Mouse (Mus musculus): Measurements from ENCODE around the gene Klhl6. TPM values are rescaled to one million over a fixed set of nuclear protein-coding genes. Genes with fewer than 3 reads are reported as not detected.

Gene Klhl6
- total and polyA plus RNA-seq, 3 experiments, result 39.2 to 66.8 (median 65.0) TPM

- Histone ChIP-seq H3K4me1 (ENCODE audit: control insufficient read depth in 1 of 2, insufficient read depth in 2 of 2) (peaks cover 0 to 53% of the 10 kb centered on the region in 2 experiments; a peak in 3 of 4 replicates), H3K79me2 (replicated peaks; ENCODE audit: control insufficient read depth, extremely low read depth, insufficient read depth, poor library complexity, severe bottlenecking) (no peaks in the 10 kb centered on the region), H3K4me2 (ENCODE audit: insufficient read depth, low read depth, poor library complexity, severe bottlenecking) (no peak overlapping the region), H3K27me3 (replicated peaks) (no peaks in the 10 kb centered on the region), H3K27ac (ENCODE audit: insufficient read depth, low read depth) (no peak overlapping the region), H3K36me3 (replicated peaks in 1 of 2; ENCODE audit: control insufficient read depth in 1 of 2, insufficient read depth in 1 of 2, low read length in 1 of 2) (peaks cover 9 to 45% of the 10 kb centered on the region in 2 experiments), H3K9ac (ENCODE audit: insufficient read depth, low read depth) (no peak overlapping the region), H3K9me3 (replicated peaks; ENCODE audit: low read length) (peaks cover 5% of the 10 kb centered on the region), H3K4me3 (replicated peaks in 1 of 3; ENCODE audit: low read depth in 2 of 3, low read length in 2 of 3, poor library complexity in 1 of 3) (no peak overlapping the region)
- no peak for DNase-seq (ENCODE audit: extremely low read depth)
- in situ Hi-C loops (cut with MboI; ENCODE audit: low pct_ligation_motif_present, low pct_unique_long_range_greater_than_20kb, low sequenced_read_pairs) (no loop called here), dilution Hi-C loops (cut with MboI; ENCODE audit: extremely low pct_ligation_motif_present, extremely low pct_unique_long_range_greater_than_20kb, low sequenced_read_pairs) (no loop called here)
- no peak for TF ChIP-seq USF2 (conservative IDR thresholded peaks at IDR 0.05; ENCODE audit: low read depth, low read length)
- no peak for TF ChIP-seq CHD2 (IDR thresholded peaks at IDR 0.05; ENCODE audit: low read length)
- TF ChIP-seq UBTF (IDR thresholded peaks at IDR 0.05; ENCODE audit: low read depth, low read length), result no peak
- no peak for TF ChIP-seq HCFC1 (IDR thresholded peaks at IDR 0.05; ENCODE audit: low read depth, low read length)
- no peak for TF ChIP-seq TCF12 (IDR thresholded peaks at IDR 0.05; ENCODE audit: low read depth, low read length)
These were observed 15.9 kb downstream of the Klhl6 start for GRCm38 (mm10) chr16:19966976-19967375.

- no peak for DNase-seq (ENCODE audit: extremely low read depth)
- no peak overlapping the region for H3K27ac ChIP-seq (ENCODE audit: insufficient read depth, low read depth)
- peaks cover 9 to 41% of the 10 kb centered on the region in 2 experiments for H3K36me3 ChIP-seq (replicated peaks in 1 of 2; ENCODE audit: control insufficient read depth in 1 of 2, insufficient read depth in 1 of 2, low read length in 1 of 2)
- no peak overlapping the region for H3K4me3 ChIP-seq (replicated peaks in 1 of 3; ENCODE audit: low read depth in 2 of 3, low read length in 2 of 3, poor library complexity in 1 of 3)
- H3K27me3 ChIP-seq (replicated peaks), result no peaks in the 10 kb centered on the region
- no peak overlapping the region for H3K9ac ChIP-seq (ENCODE audit: insufficient read depth, low read depth)
- TF ChIP-seq TBP (conservative IDR thresholded peaks at IDR 0.05; ENCODE audit: low read depth, low read length), result no peak
- TF ChIP-seq MAFK (IDR thresholded peaks at IDR 0.05; ENCODE audit: insufficient replicate concordance, low read length), result no peak
- TF ChIP-seq USF1 (IDR thresholded peaks at IDR 0.05; ENCODE audit: low read depth, low read length), result no peak
- TF ChIP-seq JUN (IDR thresholded peaks at IDR 0.05; ENCODE audit: insufficient read depth, low read depth, low read length), result no peak
- TF ChIP-seq CHD1 (IDR thresholded peaks at IDR 0.05; ENCODE audit: low read depth, low read length), result no peak
- TF ChIP-seq EP300 (IDR thresholded peaks at IDR 0.05; ENCODE audit: low read length), result no peak
- TF ChIP-seq BHLHE40 (IDR thresholded peaks at IDR 0.05; ENCODE audit: low read depth, low read length), result no peak
- no peak for TF ChIP-seq MAZ (IDR thresholded peaks at IDR 0.05; ENCODE audit: low read depth, low read length)
- no peaks in the 10 kb centered on the region for H3K79me2 ChIP-seq (replicated peaks; ENCODE audit: control insufficient read depth, extremely low read depth, insufficient read depth, poor library complexity, severe bottlenecking)
- H3K4me1 ChIP-seq (ENCODE audit: control insufficient read depth in 1 of 2, insufficient read depth in 2 of 2), result peaks cover 0 to 54% of the 10 kb centered on the region in 2 experiments; a peak in 3 of 4 replicates
- no peak overlapping the region for H3K4me2 ChIP-seq (ENCODE audit: insufficient read depth, low read depth, poor library complexity, severe bottlenecking)
- dilution Hi-C loops (cut with MboI; ENCODE audit: extremely low pct_ligation_motif_present, extremely low pct_unique_long_range_greater_than_20kb, low sequenced_read_pairs) (no loop called here), in situ Hi-C loops (cut with MboI; ENCODE audit: low pct_ligation_motif_present, low pct_unique_long_range_greater_than_20kb, low sequenced_read_pairs) (no loop called here)
- no peaks in the 10 kb centered on the region for H3K9me3 ChIP-seq (replicated peaks; ENCODE audit: low read length)
These were observed 16.4 kb downstream of the Klhl6 start for GRCm38 (mm10) chr16:19966437-19966836.

GRCm38 (mm10) chr16:19962951-19963350 lies 19.9 kb downstream of the Klhl6 start:
- Histone ChIP-seq H3K27ac (ENCODE audit: insufficient read depth, low read depth) (no peak overlapping the region), H3K36me3 (replicated peaks in 1 of 2; ENCODE audit: control insufficient read depth in 1 of 2, insufficient read depth in 1 of 2, low read length in 1 of 2) (peaks cover 9 to 45% of the 10 kb centered on the region in 2 experiments), H3K9me3 (replicated peaks; ENCODE audit: low read length) (no peaks in the 10 kb centered on the region), H3K4me1 (ENCODE audit: control insufficient read depth in 1 of 2, insufficient read depth in 2 of 2) (peaks cover 3 to 71% of the 10 kb centered on the region in 2 experiments; a peak in 3 of 4 replicates), H3K79me2 (replicated peaks; ENCODE audit: control insufficient read depth, extremely low read depth, insufficient read depth, poor library complexity, severe bottlenecking) (no peaks in the 10 kb centered on the region), H3K9ac (ENCODE audit: insufficient read depth, low read depth) (no peak overlapping the region), H3K27me3 (replicated peaks) (no peaks in the 10 kb centered on the region), H3K4me2 (ENCODE audit: insufficient read depth, low read depth, poor library complexity, severe bottlenecking) (no peak overlapping the region), H3K4me3 (replicated peaks in 1 of 3; ENCODE audit: low read depth in 2 of 3, low read length in 2 of 3, poor library complexity in 1 of 3) (no peak overlapping the region)
- TF ChIP-seq EP300 (IDR thresholded peaks at IDR 0.05; ENCODE audit: low read length), result no peak
- no peak for TF ChIP-seq CHD1 (IDR thresholded peaks at IDR 0.05; ENCODE audit: low read depth, low read length)
- TF ChIP-seq ZMIZ1 (IDR thresholded peaks at IDR 0.05; ENCODE audit: low read depth, low read length), result no peak
- TF ChIP-seq ZNF384 (IDR thresholded peaks at IDR 0.05; ENCODE audit: low read depth, low read length), result no peak
- TF ChIP-seq E2F4 (IDR thresholded peaks at IDR 0.05; ENCODE audit: insufficient replicate concordance, low read depth, low read length), result no peak
- in situ Hi-C loops (cut with MboI; ENCODE audit: low pct_ligation_motif_present, low pct_unique_long_range_greater_than_20kb, low sequenced_read_pairs), result no loop called here
- dilution Hi-C loops (cut with MboI; ENCODE audit: extremely low pct_ligation_motif_present, extremely low pct_unique_long_range_greater_than_20kb, low sequenced_read_pairs), result no loop called here
- no peak for DNase-seq (ENCODE audit: extremely low read depth)
